Mouse (Mus musculus) intestine, embryonic 15.5 days (tissue): ENCODE measurements around the gene Gbx1. TPM values are rescaled to one million over a fixed set of nuclear protein-coding genes. Genes with fewer than 3 reads are reported as not detected.

Source experiments
- ATAC-seq: fragments of 200-750 bp; cut with Nextera tagmentation; 2 replicates; pipeline ENCODE4 v1.8.0; 2017; ENCODE audit warnings: moderate TSS enrichment, moderate library complexity
- H3K27ac ChIP-seq: fragments of 300-500 bp; sonication (generic); 2 replicates; pipeline ENCODE4 v1.5.1; 2015; ENCODE audit warnings: mild to moderate bottlenecking, inconsistent platforms
- H3K27me3 ChIP-seq: fragments of 300-500 bp; sonication (generic); replicated peaks from 2 replicates; pipeline ENCODE4 v1.6.1; 2015; ENCODE audit warnings: inconsistent platforms
- H3K36me3 ChIP-seq: fragments of 300-500 bp; sonication (generic); 2 replicates; pipeline ENCODE4 v1.6.1; 2015; ENCODE audit warnings: inconsistent platforms
- H3K4me1 ChIP-seq: fragments of 300-500 bp; sonication (generic); replicated peaks from 2 replicates; pipeline ENCODE4 v1.6.1; 2015; ENCODE audit warnings: inconsistent platforms
- H3K4me2 ChIP-seq: fragments of 300-500 bp; sonication (generic); replicated peaks from 2 replicates; pipeline ENCODE4 v1.6.1; 2015; ENCODE audit warnings: mild to moderate bottlenecking, inconsistent platforms
- H3K4me3 ChIP-seq: fragments of 300-500 bp; sonication (generic); replicated peaks from 2 replicates; pipeline ENCODE4 v1.5.1; 2015; ENCODE audit warnings: inconsistent platforms
- H3K9ac ChIP-seq: fragments of 300-500 bp; sonication (generic); 2 replicates; pipeline ENCODE4 v1.6.1; 2015; ENCODE audit warnings: inconsistent platforms
- H3K9me3 ChIP-seq: fragments of 300-500 bp; sonication (generic); 2 replicates; pipeline ENCODE4 v1.6.1; 2016; ENCODE audit warnings: inconsistent platforms
- WGBS: fragments of 180-500 bp; shearing (Covaris S2); methylation state at CpG from one replicate; pipeline ENCODE4 v1.1.7; 2015; 5-methylcytosine and 5-hydroxymethylcytosine counted together
- polyA plus RNA-seq: library from polyadenylated mRNA; unstranded; fragments of >200 nt; fragmentation: Nextera tagmentation; extraction: Ambion mirVana; gene quantifications from 2 replicates; pipeline ENCODE4 v1.2.1, GENCODE M21; 2015

Gbx1 gene
- polyA plus RNA-seq, 1 experiment from 2014 or later, result 0.06 TPM

DNA sequence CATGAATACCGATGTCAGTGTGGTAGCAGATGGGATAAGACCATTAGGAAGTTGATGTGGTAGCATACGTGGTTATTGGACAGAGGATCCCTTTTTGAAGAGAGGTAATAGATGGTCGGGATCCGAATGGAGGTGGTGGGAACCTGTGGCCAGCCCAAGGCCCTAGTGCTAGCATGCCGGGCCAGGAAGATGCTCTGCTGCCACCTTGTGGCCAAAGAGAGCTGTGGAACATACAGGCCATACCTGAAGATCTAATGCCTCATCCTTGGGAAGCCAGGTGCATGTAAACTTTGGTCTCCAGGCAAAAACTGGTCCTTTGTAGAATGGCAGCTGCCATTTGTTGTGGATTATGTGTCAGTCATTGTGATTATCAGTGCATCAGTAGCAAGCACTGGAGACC is 56.4 kb downstream of the Gbx1 start:
- Histone ChIP-seq H3K4me2 (no peak overlapping the region), H3K9ac (no peak overlapping the region), H3K27me3 (peaks cover 9% of the 10 kb centered on the region; the same call in 1 of the 2 replicates), H3K36me3 (no peaks in the 10 kb centered on the region), H3K9me3 (no peaks in the 10 kb centered on the region), H3K4me1 (peaks cover 32% of the 10 kb centered on the region), H3K27ac (no peak overlapping the region), H3K4me3 (no peak overlapping the region)
- WGBS, result 10% methylated on average over 5 of the region's 5 CpGs
- ATAC-seq, result peak; percentile 48

DNA sequence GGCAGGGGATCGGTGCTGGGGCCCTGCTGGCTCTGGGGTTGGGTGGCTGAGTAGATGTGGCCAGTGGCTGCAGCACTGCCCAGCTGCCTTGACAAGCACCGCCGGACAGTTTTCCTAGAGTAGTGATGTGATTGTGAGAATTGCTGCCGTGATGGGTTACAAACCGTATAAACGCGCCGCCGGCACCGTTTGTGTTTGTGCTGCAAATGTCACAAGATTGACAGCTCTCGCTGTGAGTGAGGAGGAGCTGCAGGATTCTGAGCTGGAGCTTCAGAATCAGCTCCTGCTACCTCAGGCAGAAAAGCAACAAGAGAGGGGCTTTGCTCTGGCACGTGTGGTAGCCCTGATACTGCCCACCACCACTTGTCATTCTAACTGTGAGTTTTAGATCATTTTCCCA is 60.2 kb downstream of the Gbx1 start:
- H3K4me1 ChIP-seq, result 0 out of 2 replicates have a peak, but pooled peaks cover 6% of the 10 kb centered on the region
- no peaks in the 10 kb centered on the region for H3K9me3 ChIP-seq
- no peak overlapping the region for H3K27ac ChIP-seq
- WGBS, result 70% methylated on average over 12 of the region's 12 CpGs
- H3K27me3 ChIP-seq, result no peaks in the 10 kb centered on the region
- ATAC-seq, result no peak
- H3K4me2 ChIP-seq, result no peak overlapping the region
- no peaks in the 10 kb centered on the region for H3K36me3 ChIP-seq
- H3K4me3 ChIP-seq, result no peak overlapping the region
- no peak overlapping the region for H3K9ac ChIP-seq

DNA sequence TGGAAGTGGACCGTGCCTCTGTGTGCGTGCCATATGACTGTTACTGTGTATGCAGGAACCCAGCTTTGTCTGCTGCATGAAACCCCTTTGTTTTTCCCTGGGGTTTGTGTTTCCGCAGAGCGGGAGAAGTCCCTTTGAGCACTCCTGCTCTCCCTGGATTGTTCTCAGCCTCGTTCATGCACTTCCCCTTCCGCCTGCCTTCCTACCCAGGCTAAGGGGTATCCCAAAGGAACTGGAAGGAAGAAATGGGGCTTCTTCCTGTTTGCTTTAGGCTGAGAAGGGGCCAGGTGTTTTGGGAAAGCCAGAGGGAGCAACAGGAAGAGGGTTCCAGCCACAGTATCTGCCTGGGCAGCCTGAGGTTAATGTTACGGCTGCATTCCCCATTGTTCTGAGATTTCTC is 71.4 kb downstream of the Gbx1 start:
- Histone ChIP-seq H3K36me3 (no peaks in the 10 kb centered on the region; the same call in 1 of the 2 replicates), H3K9ac (0 out of 2 replicates have a peak overlapping the region, but pooled peaks have one; percentile 11), H3K27ac (peak overlapping the region; percentile 49; the same call in 1 of the 2 replicates), H3K4me3 (no peak overlapping the region), H3K27me3 (no peaks in the 10 kb centered on the region), H3K4me1 (peaks cover 34% of the 10 kb centered on the region), H3K4me2 (0 out of 2 replicates have a peak overlapping the region, but pooled peaks have one; percentile 25), H3K9me3 (no peaks in the 10 kb centered on the region)
- no peak for ATAC-seq
- 62% methylated on average over 7 of the region's 7 CpGs for WGBS

DNA sequence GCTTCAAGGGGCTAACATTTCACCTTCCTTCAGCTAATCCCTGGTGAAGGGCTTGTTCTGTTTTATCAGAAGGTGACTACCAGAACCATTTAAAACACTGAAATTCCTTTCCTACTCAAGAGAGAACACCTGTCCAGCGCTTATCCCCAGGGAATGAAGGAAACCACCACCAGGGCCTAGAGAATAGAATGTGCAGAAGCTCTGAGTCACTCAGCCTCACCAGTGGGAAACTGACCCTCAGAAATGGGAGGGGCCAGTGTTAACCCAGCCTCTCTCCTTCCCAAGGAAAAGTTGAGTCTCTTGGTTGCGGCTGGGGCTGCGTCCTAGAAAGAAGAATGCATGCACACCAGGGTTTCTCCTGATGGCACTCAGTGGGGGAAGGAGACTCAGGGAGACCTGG is 71.9 kb downstream of the Gbx1 start:
- no peaks in the 10 kb centered on the region for H3K27me3 ChIP-seq
- WGBS, result 67% methylated on average over 3 of the region's 3 CpGs
- H3K4me1 ChIP-seq, result peaks cover 34% of the 10 kb centered on the region
- no peaks in the 10 kb centered on the region; the same call in 1 of the 2 replicates for H3K36me3 ChIP-seq
- 0 out of 2 replicates have a peak overlapping the region, but pooled peaks have one; percentile 11 for H3K9ac ChIP-seq
- ATAC-seq, result no peak
- H3K4me2 ChIP-seq, result 0 out of 2 replicates have a peak overlapping the region, but pooled peaks have one; percentile 25
- H3K4me3 ChIP-seq, result no peak overlapping the region
- no peaks in the 10 kb centered on the region for H3K9me3 ChIP-seq
- H3K27ac ChIP-seq, result peak overlapping the region; percentile 49; the same call in 1 of the 2 replicates

DNA sequence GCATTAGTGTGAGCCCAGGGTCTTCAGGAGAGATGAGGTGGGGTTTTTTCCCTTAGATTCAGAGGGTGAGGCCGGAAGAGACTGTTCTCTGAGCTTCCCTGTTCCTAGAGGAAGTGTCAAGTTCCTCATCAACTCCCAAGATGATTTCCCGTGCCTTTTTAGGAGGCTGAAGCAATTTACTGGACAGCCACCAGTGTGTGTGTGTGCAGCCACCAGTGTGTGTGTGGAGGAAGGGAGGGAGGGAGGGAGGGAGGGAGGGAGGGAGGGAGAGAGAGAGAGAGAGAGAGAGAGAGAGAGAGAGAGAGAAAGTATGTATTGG is 73.1 kb downstream of the Gbx1 start:
- Histone ChIP-seq H3K4me2 (peak overlapping the region; percentile 89), H3K4me3 (peak overlapping the region; percentile 85), H3K36me3 (no peaks in the 10 kb centered on the region; the same call in 1 of the 2 replicates), H3K9me3 (no peaks in the 10 kb centered on the region), H3K9ac (0 out of 2 replicates have a peak overlapping the region, but pooled peaks have one; percentile 87), H3K4me1 (peaks cover 34% of the 10 kb centered on the region), H3K27ac (no peak overlapping the region), H3K27me3 (no peaks in the 10 kb centered on the region)
- no peak for ATAC-seq
- WGBS, result 20% methylated on average over 2 of the region's 2 CpGs

DNA sequence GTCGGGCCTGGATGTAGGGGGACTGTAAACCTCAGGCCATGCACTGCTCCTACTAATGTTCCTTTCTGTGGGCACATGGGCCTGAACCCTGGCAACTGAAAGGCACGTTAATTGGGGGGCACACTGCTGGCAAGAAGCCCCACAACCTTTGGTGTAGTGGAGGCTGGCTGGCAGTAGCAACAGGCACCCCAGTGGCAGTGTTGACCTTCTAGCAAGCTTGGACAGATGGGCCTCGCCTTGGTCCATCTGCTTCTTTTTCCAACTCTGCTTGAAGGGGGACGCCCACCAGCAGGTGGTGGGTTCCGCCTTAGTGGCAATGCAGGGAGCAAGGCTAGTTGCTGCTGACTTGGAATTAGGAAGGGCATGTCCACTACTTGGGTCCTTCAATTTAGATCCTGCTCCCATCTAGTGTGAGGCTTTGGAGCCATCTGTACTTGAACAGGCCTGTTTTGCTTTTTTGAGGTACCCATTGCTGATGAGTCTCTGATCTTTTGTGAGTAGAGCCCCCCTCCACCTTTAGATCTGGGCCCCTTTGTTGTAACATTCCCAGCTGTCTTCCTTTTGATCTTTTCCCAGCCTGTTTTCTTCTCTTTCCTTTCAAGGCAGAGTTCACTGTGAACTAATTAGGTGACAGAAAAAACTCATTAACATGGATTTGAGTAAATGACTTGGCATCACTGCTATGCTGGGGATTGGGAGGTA is 73.6 kb downstream of the Gbx1 start:
- Histone ChIP-seq H3K4me1 (peaks cover 34% of the 10 kb centered on the region), H3K4me2 (peak overlapping the region; percentile 89), H3K4me3 (peak overlapping the region; percentile 85), H3K27me3 (no peaks in the 10 kb centered on the region), H3K9ac (peak overlapping the region; percentile 87), H3K36me3 (no peaks in the 10 kb centered on the region; the same call in 1 of the 2 replicates), H3K9me3 (no peaks in the 10 kb centered on the region), H3K27ac (peak overlapping the region; percentile 91; the same call in 1 of the 2 replicates)
- 22% methylated on average over 5 of the region's 5 CpGs for WGBS
- ATAC-seq, result no peak

Other genes with a start within 250 kb of the Gbx1 start
- gene Kcnh2, start 175.6 kb downstream of the Gbx1 start, polyA plus RNA-seq, result 6.7 and 7.6 TPM in 2 replicates
- 7.4 and 7.9 TPM in 2 replicates for gene Nos3, start 162.4 kb downstream of the Gbx1 start, polyA plus RNA-seq
- 1.6 and 2.4 TPM in 2 replicates for gene Atg9b, start 135.1 kb downstream of the Gbx1 start, polyA plus RNA-seq
- gene Abcb8, start 133.5 kb downstream of the Gbx1 start, polyA plus RNA-seq, result 66.2 and 79.0 TPM in 2 replicates
- gene Asic3, start 113.8 kb downstream of the Gbx1 start, polyA plus RNA-seq, result 0.14 TPM in 1 of 2 replicates, not detected in the other
- 35.5 and 38.3 TPM in 2 replicates for gene Cdk5, start 103.7 kb downstream of the Gbx1 start, polyA plus RNA-seq
- gene Slc4a2, start 103.4 kb downstream of the Gbx1 start, polyA plus RNA-seq, result 41.1 and 46.9 TPM in 2 replicates
- gene Fastk, start 81.9 kb downstream of the Gbx1 start, polyA plus RNA-seq, result 104 and 110 TPM in 2 replicates
- 22.4 and 23.6 TPM in 2 replicates for gene Tmub1, start 79.3 kb downstream of the Gbx1 start, polyA plus RNA-seq
- gene Agap3, start 75.0 kb downstream of the Gbx1 start, polyA plus RNA-seq, result 28.7 and 28.9 TPM in 2 replicates
- 0.33 and 0.40 TPM in 2 replicates for gene Asb10, start 13.8 kb upstream of the Gbx1 start, polyA plus RNA-seq
- 0.05 and 0.08 TPM in 2 replicates for gene 4931409K22Rik, start 29.6 kb upstream of the Gbx1 start, polyA plus RNA-seq
- 86.0 and 87.1 TPM in 2 replicates for gene Abcf2, start 50.3 kb upstream of the Gbx1 start, polyA plus RNA-seq
- 14.7 and 16.0 TPM in 2 replicates for gene Chpf2, start 59.5 kb upstream of the Gbx1 start, polyA plus RNA-seq
- 15.5 and 18.4 TPM in 2 replicates for gene Smarcd3, start 97.2 kb upstream of the Gbx1 start, polyA plus RNA-seq
- gene Nub1, start 158.3 kb upstream of the Gbx1 start, polyA plus RNA-seq, result 26.8 and 29.0 TPM in 2 replicates
- gene Wdr86, start 203.5 kb upstream of the Gbx1 start, polyA plus RNA-seq, result 10.6 and 11.6 TPM in 2 replicates
- gene Crygn, start 230.8 kb upstream of the Gbx1 start, polyA plus RNA-seq, result 1.3 and 1.8 TPM in 2 replicates